Mouse (Mus musculus): ENCODE data around the gene Kcnab3.

The Kcnab3 gene

DNA sequence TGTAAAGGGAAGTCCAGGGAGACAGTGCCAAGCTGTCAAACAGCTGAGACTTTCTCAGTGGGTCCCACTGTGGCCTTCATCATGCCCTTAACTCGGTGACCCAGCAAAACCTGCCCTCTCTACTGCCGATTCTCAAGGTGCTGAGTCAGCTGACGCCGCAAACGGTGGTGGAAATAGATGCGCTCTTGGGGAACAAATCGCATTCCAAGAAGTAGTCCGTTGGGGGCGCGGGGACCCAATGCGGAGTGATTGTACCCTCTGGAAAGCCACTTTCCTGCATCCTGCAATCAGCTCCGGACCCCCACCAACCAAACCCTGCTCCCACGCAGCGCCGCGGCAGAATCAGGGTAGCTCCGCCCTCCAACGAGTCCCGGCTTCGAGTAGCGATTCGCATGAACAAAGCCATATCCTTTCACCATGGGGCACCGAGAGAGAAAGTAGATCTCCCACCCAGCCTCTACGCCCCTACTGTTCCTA is 5.9 kb downstream of the Kcnab3 start:
- DNase-seq (ENCODE audit: low spot score): peak; percentile 80

- DNase-seq (ENCODE audit: low spot score): no peak
Observed at GRCm38 (mm10) chr11:69332713-69333253, 6.7 kb downstream of the Kcnab3 start.

DNA sequence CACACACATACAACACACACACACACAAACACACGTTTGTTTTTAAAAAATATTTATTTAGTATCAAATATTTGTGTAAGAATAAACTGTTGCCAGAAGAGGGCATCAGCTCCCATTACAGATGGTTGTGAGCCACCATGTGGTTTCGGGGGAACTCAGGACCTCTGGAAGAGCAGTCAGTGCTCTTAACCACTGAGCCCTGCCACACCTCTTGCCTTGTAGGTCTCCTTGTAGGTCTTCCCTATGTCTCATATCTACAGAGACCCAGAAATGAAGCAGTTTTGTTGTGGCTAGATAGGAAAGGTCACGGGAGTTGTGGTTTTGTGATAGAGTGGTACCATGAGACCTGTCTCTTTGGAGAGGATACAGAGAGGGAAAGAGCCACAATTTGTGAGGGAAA is 7.9 kb downstream of the Kcnab3 start:
- no peak for DNase-seq (ENCODE audit: low spot score)

DNA sequence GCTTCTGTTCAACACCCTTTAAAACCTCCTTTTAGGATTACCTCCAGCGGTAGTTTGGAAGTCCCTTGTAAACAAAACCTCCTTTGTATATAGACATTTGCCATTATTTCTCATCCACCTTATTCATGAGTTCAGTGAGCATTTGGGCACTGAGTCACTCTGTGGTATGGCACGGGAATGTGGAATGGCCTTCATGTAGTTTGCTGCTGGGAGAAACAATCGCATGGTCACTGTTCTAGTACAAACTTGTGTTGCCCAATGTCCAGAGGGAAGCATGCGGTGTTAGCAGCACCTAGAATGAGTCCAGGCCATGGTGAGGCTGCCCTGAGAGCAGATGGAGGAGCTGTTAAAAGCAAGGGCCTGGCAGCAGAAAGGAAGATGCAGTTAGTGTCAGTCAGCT is 8.7 kb downstream of the Kcnab3 start:
- no peak for DNase-seq (ENCODE audit: low spot score)

- DNase-seq (ENCODE audit: low spot score): peak; percentile 71
Observed at GRCm38 (mm10) chr11:69340161-69341131, 14.4 kb downstream of the Kcnab3 start, which contains the start of gene Rnf227. TSS of gene Rnf227 (plus strand) at chr11:69340461.

- DNase-seq (ENCODE audit: low spot score): no peak
Observed at GRCm38 (mm10) chr11:69346441-69346840, 20.4 kb downstream of the Kcnab3 start.

DNA sequence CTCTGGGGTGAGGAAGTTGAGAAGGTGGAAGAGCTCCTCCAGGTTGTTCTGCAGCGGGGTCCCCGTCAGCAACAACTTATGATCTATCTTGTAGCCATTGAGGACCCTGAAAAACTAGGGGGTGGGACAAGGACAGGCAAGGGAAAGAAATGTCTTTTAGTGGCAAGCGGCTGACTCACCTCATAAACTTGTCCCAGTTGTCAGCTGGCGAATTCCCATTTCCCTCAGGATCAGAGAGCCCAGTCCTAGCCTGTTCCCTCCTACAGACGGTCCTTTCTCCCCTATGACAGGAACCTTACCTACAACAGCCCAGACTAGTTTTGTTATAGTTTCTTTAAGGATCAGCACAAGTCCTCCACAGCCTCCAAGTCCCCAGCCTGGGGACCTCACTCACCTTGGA is 30.5 kb downstream of the Kcnab3 start:
- no peak for DNase-seq (ENCODE audit: low spot score)

GRCm38 (mm10) chr11:69357690-69358089 is 31.6 kb downstream of the Kcnab3 start:
- DNase-seq (ENCODE audit: low spot score): no peak

GRCm38 (mm10) chr11:69362021-69362420 is 36.0 kb downstream of the Kcnab3 start:
- DNase-seq (ENCODE audit: low spot score): no peak

DNA sequence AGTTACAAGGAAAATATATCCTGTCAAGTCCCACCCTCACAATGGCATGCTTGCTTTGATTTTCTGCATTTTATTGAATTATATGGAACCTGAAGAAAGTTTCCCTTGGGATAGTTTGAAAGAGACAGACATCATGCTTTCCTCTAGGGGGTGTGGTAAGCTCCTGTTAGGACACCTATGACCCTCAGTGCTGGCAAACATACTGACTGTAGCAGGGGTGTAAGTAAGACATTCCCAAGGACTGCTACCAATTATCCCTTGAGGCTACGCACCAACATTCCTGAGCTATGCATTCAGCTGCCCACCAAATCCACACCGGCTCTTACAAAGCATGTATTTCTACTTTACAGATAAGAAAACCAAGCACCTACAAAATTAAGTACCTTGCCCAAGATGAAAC is 36.4 kb downstream of the Kcnab3 start:
- no peak for DNase-seq (ENCODE audit: low spot score)

DNA sequence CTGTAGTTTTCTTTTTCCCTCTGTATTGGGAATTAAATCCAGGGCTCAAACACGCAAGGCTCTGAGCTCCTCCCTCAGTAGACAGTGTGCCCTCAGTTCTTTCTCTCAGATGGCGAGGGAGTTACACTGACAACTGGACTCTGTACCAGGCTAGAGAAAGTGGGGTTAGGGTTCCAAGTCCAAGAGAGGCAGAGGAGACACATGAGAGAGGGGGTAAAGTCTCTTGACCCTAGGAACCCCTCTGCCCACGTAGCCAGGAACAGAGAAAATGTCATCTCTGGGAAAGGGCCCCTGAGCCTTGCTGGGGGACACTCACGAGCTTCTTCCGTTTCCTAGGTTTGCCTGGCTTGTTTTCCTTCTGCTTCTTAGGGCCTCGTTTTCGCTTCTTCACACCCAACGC is 38.3 kb downstream of the Kcnab3 start:
- no peak for DNase-seq (ENCODE audit: low spot score)

GRCm38 (mm10) chr11:69364910-69365309 is 38.9 kb downstream of the Kcnab3 start:
- peak; percentile 97 for DNase-seq (ENCODE audit: low spot score)

DNA sequence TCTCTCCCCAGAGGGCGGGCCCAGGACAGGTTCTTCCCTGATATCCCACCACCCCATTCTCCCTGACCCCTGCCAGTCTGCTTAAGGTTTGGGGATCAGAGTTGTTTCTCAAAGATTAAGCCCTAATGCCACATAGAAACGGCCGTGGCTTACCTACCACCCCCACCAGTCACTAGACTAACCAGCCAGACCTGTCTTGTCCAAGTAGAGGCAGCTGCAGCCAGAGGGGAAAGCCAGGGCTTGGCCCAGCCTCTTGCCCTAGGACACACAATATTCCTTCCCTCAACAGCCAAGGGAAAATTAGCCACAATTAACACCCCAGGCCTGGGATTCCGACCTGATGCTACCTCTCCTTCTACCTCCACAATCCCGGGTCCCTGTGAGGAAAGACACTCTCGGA is 39.7 kb downstream of the Kcnab3 start:
- no peak for DNase-seq (ENCODE audit: low spot score)

DNA sequence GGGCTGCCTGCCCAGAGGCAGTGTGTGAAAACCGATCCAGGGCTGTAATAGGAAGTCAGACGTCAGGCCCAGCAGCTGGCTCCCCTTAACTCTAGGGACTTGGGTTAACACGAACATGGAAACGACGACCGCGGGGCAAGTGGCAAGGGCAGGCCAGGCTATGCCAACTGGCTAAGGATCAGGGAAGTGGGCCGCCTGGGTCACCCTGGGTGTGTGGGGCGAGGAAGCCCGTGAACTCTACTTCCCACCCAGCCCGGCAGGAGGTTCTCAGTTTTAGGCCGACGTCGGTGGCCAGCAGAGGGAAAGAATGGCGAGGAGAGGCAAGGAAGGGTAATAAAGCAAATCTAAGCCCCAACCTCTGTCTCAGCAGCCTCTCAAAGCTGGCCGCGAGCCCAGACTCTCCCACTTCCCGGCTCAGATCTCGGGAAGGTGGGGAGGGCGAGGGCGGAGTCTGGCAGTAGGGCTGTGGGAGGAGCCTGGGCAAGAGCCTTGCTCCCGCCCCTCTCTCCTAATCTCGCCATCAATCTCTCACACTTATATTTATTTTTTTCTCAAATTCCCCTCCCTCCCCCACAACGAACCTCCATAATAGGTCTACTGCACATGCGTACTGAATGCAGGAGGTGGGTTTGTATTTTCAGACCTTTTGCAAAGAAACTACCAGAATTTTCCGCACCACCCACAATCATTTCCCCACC is 40.2 kb downstream of the Kcnab3 start:
- peak; percentile 97 for DNase-seq (ENCODE audit: low spot score)

GRCm38 (mm10) chr11:69366855-69367615 is 41.0 kb downstream of the Kcnab3 start:
- peak; percentile 29 for DNase-seq (ENCODE audit: low spot score)

GRCm38 (mm10) chr11:69367616-69368355 is 41.7 kb downstream of the Kcnab3 start:
- DNase-seq (ENCODE audit: low spot score): peak; percentile 28

- DNase-seq (ENCODE audit: low spot score): peak; percentile 65
Observed at GRCm38 (mm10) chr11:69368356-69369214, 42.5 kb downstream of the Kcnab3 start.

GRCm38 (mm10) chr11:69369215-69369989 is 43.3 kb downstream of the Kcnab3 start, which contains the start of gene Chd3:
TSS of gene Chd3 (minus strand) at chr11:69369406.
- no peak for DNase-seq (ENCODE audit: low spot score)
